Mouse (Mus musculus) cerebellum, adult 2 months (tissue): ENCODE results near the gene Met.

ENCODE experiments used
- CTCF ChIP-seq: fragments of 200-500 bp; IDR thresholded peaks from 2 replicates; pipeline ENCODE4 v1.5.1; 2011; ENCODE audit warnings: low read depth, mild to moderate bottlenecking, control low read depth, low read length, moderate library complexity, borderline replicate concordance; ENCODE audit not compliant: insufficient read depth
- POLR2A ChIP-seq: fragments of 200-500 bp; IDR thresholded peaks from 2 replicates; pipeline ENCODE4 v1.6.1; 2011; ENCODE audit warnings: low read length, control low read depth, borderline replicate concordance; ENCODE audit not compliant: insufficient read depth

DNA sequence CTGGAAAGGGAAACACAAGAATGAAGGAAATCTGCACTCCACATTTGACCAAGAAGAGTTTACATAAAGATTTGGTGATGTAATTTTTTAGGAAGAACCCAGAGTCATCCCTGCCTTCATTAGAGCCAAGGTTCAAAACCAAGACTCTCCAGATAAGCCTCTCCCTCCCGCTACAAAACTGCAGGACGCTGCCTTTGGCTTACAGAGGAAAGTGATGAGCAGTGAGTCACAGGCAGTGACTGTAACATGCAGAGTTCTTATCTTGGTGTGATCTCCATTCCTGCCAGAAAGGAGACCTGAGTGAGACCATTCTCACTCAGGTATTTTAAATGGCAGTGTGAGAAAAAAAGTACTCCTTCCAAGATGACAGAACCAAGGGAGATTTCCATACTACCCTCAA, 137.9 kb downstream of the Met start:
- TF ChIP-seq CTCF (no peak), POLR2A (no peak)
